Comparison of ENCODE assay signal across 17 mouse cellular contexts in genomic region chr16:30129218-30130112, GRCm38 (mm10).
DNase-seq lines count a peak whose midpoint lies in the region; ATAC-seq and TF ChIP-seq lines count a peak whose summit lies in the region.
"Had no signal": no experiment of that assay in that cellular context is flagged by ENCODE, and none has a peak within 500 bp of the region (broad histone marks: within the 10 kb centered on the region; RNA-seq: fewer than 3 reads in every experiment).

No protein-coding gene starts in this region.

- H3K79me2 ChIP-seq in MEL (ENCODE audit: control insufficient read depth, insufficient read depth, low read length, poor library complexity) = no peaks in the 10 kb centered on the region

- no peak overlapping the region; the same call in 1 of the 2 replicates for H3K4me2 ChIP-seq in hindbrain, embryonic 11.5 days (replicated peaks; ENCODE audit: low read depth, low read length)
- H3K4me2 ChIP-seq in midbrain, embryonic 14.5 days (ENCODE audit: low read length) = no peak overlapping the region
- H3K4me2 ChIP-seq: embryonic facial prominence, embryonic 13.5 days; liver, embryonic 11.5 days had no signal

- no peak for TF ChIP-seq POLR2A in MEL (IDR thresholded peaks at IDR 0.05; ENCODE audit: control insufficient read depth in 1 of 2, insufficient read depth in 1 of 2, low read depth in 1 of 2, low read length in 2 of 2, poor library complexity in 1 of 2)

- peaks cover 0 to 12% of the 10 kb centered on the region in 2 experiments; a peak in 2 of 4 replicates for H3K36me3 ChIP-seq in MEL (ENCODE audit: control insufficient read depth in 1 of 2, insufficient read depth in 2 of 2, low read length in 2 of 2)
- H3K36me3 ChIP-seq in hindbrain, embryonic 11.5 days (ENCODE audit: control insufficient read depth, insufficient read depth, low read length) = no peaks in the 10 kb centered on the region
- no peaks in the 10 kb centered on the region for H3K36me3 ChIP-seq in midbrain, embryonic 14.5 days (ENCODE audit: control insufficient read depth, insufficient read depth, low read length)
- H3K36me3 ChIP-seq: embryonic facial prominence, embryonic 13.5 days had no signal

- no peak for TF ChIP-seq EP300 in MEL (IDR thresholded peaks at IDR 0.05; ENCODE audit: low read depth in 1 of 2, low read length in 2 of 2)

- no peak for TF ChIP-seq CTCF in MEL (IDR thresholded peaks at IDR 0.05 in 2 of 3, conservative IDR thresholded peaks at IDR 0.05 in 1 of 3; ENCODE audit: control insufficient read depth in 1 of 3, insufficient read depth in 1 of 3, low read depth in 2 of 3, low read length in 3 of 3, poor library complexity in 1 of 3, severe bottlenecking in 1 of 3)

- no peak overlapping the region for H3K9ac ChIP-seq in MEL (ENCODE audit: control insufficient read depth, low read depth, low read length, poor library complexity, severe bottlenecking)
- no peak overlapping the region for H3K9ac ChIP-seq in hindbrain, embryonic 11.5 days (ENCODE audit: low read depth, low read length)
- H3K9ac ChIP-seq in midbrain, embryonic 14.5 days (replicated peaks; ENCODE audit: low read length) = no peak overlapping the region
- H3K9ac ChIP-seq: embryonic facial prominence, embryonic 13.5 days had no signal

- 19% methylated on average over 17 of the region's 17 CpGs for WGBS in hindbrain, embryonic 11.5 days
- WGBS in midbrain, embryonic 14.5 days = 6% methylated on average over 17 of the region's 17 CpGs

- DNase-seq in MEL (ENCODE audit: low read depth, low spot score) = no peak
- peak; percentile 70 for DNase-seq in embryo, embryonic 9.5 days (ENCODE audit: extremely low spot score)
- DNase-seq in hindbrain, embryonic 11.5 days (ENCODE audit: low spot score) = peak; percentile 71
- DNase-seq in midbrain, embryonic 14.5 days = peak; percentile 57
- DNase-seq in cerebellum, postnatal 14 days = no peak
- no peak for DNase-seq in kidney, postnatal 25 days
- no peak for DNase-seq in spleen, adult 12 weeks (ENCODE audit: low spot score)
- DNase-seq in adrenal gland, adult 2 months = no peak
- DNase-seq: cerebellum, adult 2 months; heart, adult 18-20 months; kidney, postnatal 4 days; right cerebral cortex, postnatal 4 days had no signal

- H3K9me3 ChIP-seq in MEL (replicated peaks; ENCODE audit: insufficient read depth, low read length) = no peaks in the 10 kb centered on the region
- no peaks in the 10 kb centered on the region; the same call in 1 of the 2 replicates for H3K9me3 ChIP-seq in hindbrain, embryonic 11.5 days (ENCODE audit: control insufficient read depth, low read length)
- no peaks in the 10 kb centered on the region for H3K9me3 ChIP-seq in midbrain, embryonic 14.5 days (ENCODE audit: control insufficient read depth, low read length)
- H3K9me3 ChIP-seq: embryonic facial prominence, embryonic 13.5 days had no signal

- TF ChIP-seq RAD21 in MEL (IDR thresholded peaks at IDR 0.05; ENCODE audit: low read depth, low read length) = no peak

- H3K27me3 ChIP-seq in MEL (ENCODE audit: control insufficient read depth in 1 of 2, insufficient read depth in 2 of 2, low read length in 2 of 2) = 0 out of 4 replicates have a peak, but pooled peaks cover 0 to 3% of the 10 kb centered on the region in 2 experiments
- H3K27me3 ChIP-seq in hindbrain, embryonic 11.5 days (ENCODE audit: control insufficient read depth, insufficient read depth, low read length) = peaks cover 85% of the 10 kb centered on the region
- peaks cover 65% of the 10 kb centered on the region for H3K27me3 ChIP-seq in midbrain, embryonic 14.5 days (ENCODE audit: control insufficient read depth, insufficient read depth, low read length)
- H3K27me3 ChIP-seq: embryonic facial prominence, embryonic 13.5 days; Patski had no signal

- H3K27ac ChIP-seq in MEL (ENCODE audit: control insufficient read depth, low read depth, low read length) = 0 out of 2 replicates have a peak overlapping the region, but pooled peaks have one; percentile 13
- no peak overlapping the region for H3K27ac ChIP-seq in hindbrain, embryonic 11.5 days (ENCODE audit: low read depth, low read length)
- no peak overlapping the region for H3K27ac ChIP-seq in midbrain, embryonic 14.5 days (replicated peaks; ENCODE audit: low read depth, low read length)
- H3K27ac ChIP-seq: embryonic facial prominence, embryonic 13.5 days; left cerebral cortex, adult 2 months; macrophage had no signal

- H3K4me3 ChIP-seq in MEL (ENCODE audit: control insufficient read depth in 1 of 2, insufficient read depth in 1 of 2, low read depth in 2 of 2, low read length in 2 of 2) = no peak overlapping the region
- no peak overlapping the region for H3K4me3 ChIP-seq in hindbrain, embryonic 11.5 days (ENCODE audit: low read depth, low read length)
- no peak overlapping the region for H3K4me3 ChIP-seq in midbrain, embryonic 14.5 days (replicated peaks; ENCODE audit: low read depth, low read length)
- H3K4me3 ChIP-seq: embryonic facial prominence, embryonic 13.5 days; left cerebral cortex, adult 2 months had no signal

- H3K4me1 ChIP-seq in MEL (ENCODE audit: control insufficient read depth in 1 of 2, insufficient read depth in 2 of 2, low read length in 2 of 2) = peaks cover 0 to 18% of the 10 kb centered on the region in 2 experiments; a peak in 2 of 4 replicates
- peaks cover 7% of the 10 kb centered on the region for H3K4me1 ChIP-seq in hindbrain, embryonic 11.5 days (replicated peaks; ENCODE audit: control insufficient read depth, insufficient read depth, low read length)
- peaks cover 14% of the 10 kb centered on the region for H3K4me1 ChIP-seq in midbrain, embryonic 14.5 days (ENCODE audit: control insufficient read depth, insufficient read depth, low read length)
- H3K4me1 ChIP-seq: embryonic facial prominence, embryonic 13.5 days had no signal

- peak; percentile 88 for ATAC-seq in hindbrain, embryonic 11.5 days (ENCODE audit: low FRiP score)
- peak; percentile 66 for ATAC-seq in midbrain, embryonic 14.5 days (ENCODE audit: low FRiP score, low TSS enrichment)
- ATAC-seq: Patski had no signal

TF ChIP-seq in MEL, 35 proteins besides CTCF, POLR2A, EP300 and RAD21:
- TF ChIP-seq SIN3A (IDR thresholded peaks at IDR 0.05; ENCODE audit: low read length) (no peak), ELF1 (IDR thresholded peaks at IDR 0.05; ENCODE audit: low read depth, low read length) (no peak), POLR2AphosphoS5 (IDR thresholded peaks at IDR 0.05; ENCODE audit: borderline replicate concordance, low read depth, low read length) (no peak), TAL1 (IDR thresholded peaks at IDR 0.05; ENCODE audit: low read length) (no peak), MEF2A (IDR thresholded peaks at IDR 0.05; ENCODE audit: extremely low read depth, insufficient replicate concordance, low read depth, low read length, poor library complexity, severe bottlenecking) (no peak), MAZ (IDR thresholded peaks at IDR 0.05; ENCODE audit: low read depth, low read length) (no peak), JUND (IDR thresholded peaks at IDR 0.05; ENCODE audit: low read depth, low read length) (no peak), NELFE (IDR thresholded peaks at IDR 0.05; ENCODE audit: low read depth, low read length) (no peak), TBP (IDR thresholded peaks at IDR 0.05; ENCODE audit: low read depth, low read length) (no peak), RCOR1 (IDR thresholded peaks at IDR 0.05; ENCODE audit: low read depth, low read length) (no peak), SMC3 (IDR thresholded peaks at IDR 0.05; ENCODE audit: low read depth, low read length) (no peak), UBTF (IDR thresholded peaks at IDR 0.05; ENCODE audit: borderline replicate concordance, insufficient read depth, low read depth, low read length) (no peak), KAT2A (conservative IDR thresholded peaks at IDR 0.05; ENCODE audit: low read depth, low read length) (no peak), POLR2AphosphoS2 (IDR thresholded peaks at IDR 0.05; ENCODE audit: low read length) (no peak), ZNF384 (IDR thresholded peaks at IDR 0.05; ENCODE audit: low read depth, low read length) (no peak), HCFC1 (IDR thresholded peaks at IDR 0.05; ENCODE audit: low read depth, low read length) (no peak), ZKSCAN1 (IDR thresholded peaks at IDR 0.05; ENCODE audit: low read depth, low read length) (no peak)

Comparison
In these comparisons a context has a peak if more than half of its experiments do, and no peak if none do; other contexts are left out.
1. DNase-seq: peak in embryo, embryonic 9.5 days (single experiment), hindbrain, embryonic 11.5 days (single experiment) and midbrain, embryonic 14.5 days (single experiment); none in MEL (single experiment), cerebellum, postnatal 14 days (0 of 2), kidney, postnatal 25 days (0 of 2), spleen, adult 12 weeks (single experiment) and adrenal gland, adult 2 months (single experiment).